Mouse (Mus musculus) 416B (cell line): ENCODE data around the gene Taar7e.
"Not testable (repeated sequence)": the region's sequence is repeated elsewhere in the genome, so short reads cannot be mapped to it uniquely, and the experiment has no call there.

Source experiments
- DNase-seq: peaks from one replicate; pipeline ENCODE4 v3.0.0; 2011; ENCODE audit warnings: low read depth

Taar7e gene

DNA sequence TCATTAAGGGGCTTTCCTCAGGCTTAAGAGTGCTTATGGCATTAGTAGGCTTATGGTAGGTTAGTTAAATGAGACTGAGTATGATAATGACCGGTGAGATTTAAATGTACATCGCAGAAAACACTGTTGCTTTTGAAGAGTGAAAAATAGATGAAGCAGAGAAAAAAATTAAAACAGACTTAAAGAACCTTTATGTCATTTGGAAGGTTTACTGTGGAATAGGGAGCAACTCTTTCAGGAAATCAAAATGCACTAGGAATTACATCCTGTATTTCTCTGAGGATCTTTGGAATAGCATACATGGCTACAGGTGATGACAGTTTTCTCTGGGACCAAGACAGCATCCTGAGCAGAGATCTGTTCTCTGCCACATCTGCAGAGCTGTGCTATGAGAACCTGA, at the start of gene Taar7e:
Gene Taar7e, plus strand, starts transcription at position 301 of the 400 bp plus-strand sequence.
- no peak for DNase-seq

DNA sequence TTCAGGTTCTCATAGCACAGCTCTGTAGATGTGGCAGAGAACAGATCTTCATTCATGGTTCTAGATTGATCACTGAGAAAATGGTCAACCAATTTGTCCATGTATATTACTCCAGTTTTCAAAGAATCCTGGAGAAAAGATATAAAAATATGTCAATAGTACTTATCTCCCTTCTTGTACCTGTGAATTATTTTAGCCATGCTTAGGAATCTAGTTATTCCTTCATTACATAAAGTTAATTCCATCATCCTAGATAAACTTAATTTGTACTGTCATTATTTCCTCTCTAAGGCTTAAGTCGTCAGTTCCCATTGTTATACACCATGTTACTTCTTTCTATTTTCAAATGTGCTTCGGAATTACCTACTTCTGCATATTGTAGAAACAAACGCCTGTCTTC, 44.0 kb upstream of the Taar7e start, which contains the start of gene Taar7a:
Gene Taar7a, minus strand, starts transcription at position 101 of the 400 bp plus-strand sequence.
- DNase-seq: no peak

DNA sequence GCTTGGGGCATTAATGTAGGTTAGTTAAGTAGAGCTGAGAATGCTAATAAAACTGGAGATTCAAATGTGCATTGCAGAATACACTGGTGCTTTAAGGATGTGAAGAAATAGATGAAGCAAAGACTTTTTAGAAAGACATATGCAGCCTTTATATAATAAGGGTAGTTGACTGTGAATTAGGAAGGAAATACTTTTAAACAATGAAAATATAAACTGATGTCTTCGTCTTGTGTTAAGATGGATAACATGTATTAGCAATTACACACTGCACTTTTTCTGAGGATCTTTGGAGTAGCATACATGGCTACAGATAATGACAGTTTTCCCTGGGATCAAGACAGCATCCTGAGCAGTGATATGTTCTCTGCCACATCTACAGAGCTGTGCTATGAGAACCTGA, 37.8 kb upstream of the Taar7e start, which contains the start of gene Taar7b:
Gene Taar7b, plus strand, starts transcription at position 301 of the 400 bp plus-strand sequence.
- no peak for DNase-seq

DNA sequence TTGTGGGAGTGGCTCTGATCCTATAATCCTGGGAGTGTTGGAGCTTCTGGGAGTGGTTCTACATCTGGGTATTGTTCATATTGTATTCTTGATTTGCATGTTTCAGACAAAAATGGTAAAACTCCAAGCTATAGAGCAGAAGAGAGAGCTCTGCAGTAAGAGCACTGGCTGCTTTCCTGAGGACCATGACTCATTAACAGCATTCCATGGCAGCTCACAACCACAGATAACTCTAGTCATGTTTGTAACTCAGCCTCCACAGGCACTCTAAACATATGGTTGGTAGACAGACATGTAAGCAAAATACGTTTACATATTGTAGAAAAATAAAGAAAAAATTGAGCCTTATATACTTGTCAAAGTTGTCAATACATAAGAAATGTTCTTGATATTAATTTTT, 31.0 kb upstream of the Taar7e start:
- no peak for DNase-seq

DNA sequence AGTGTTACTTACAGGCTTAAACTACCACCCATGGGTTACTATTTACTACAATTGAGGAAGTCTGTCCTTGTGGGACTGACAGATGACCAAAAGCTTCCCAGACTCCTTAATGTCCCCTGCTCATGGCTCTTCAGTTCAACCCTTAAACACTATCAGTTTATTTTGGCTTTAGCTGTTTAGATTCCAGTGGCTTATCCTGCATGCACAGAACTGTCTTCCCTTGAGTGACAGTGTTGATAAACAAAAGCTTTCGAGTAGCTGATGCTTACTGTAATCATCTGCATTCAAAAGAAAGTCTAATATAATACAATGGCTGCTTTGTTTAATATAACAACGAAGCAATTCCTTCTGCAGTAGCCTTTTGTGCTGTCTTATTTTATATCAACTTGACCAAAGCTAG, 30.4 kb upstream of the Taar7e start:
- no peak for DNase-seq

DNA sequence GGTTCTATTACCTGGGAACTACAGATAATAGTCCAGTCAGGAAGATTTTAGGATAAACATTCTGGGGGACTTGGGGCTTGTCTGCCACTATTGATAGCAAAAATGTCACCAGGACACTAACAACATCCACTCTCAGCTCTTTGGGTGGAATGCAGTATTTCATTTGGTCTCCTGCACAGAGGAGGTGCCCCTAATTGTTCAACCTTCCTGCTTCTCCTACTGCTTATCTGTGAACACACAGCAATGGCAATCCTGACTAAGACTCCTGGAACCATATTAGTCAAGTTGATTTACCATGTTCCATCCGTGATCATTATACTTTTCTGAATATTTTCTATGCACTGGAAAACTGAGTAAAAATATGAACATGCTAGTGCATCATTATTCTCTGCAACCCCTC, 29.3 kb upstream of the Taar7e start:
- DNase-seq: no peak

DNA sequence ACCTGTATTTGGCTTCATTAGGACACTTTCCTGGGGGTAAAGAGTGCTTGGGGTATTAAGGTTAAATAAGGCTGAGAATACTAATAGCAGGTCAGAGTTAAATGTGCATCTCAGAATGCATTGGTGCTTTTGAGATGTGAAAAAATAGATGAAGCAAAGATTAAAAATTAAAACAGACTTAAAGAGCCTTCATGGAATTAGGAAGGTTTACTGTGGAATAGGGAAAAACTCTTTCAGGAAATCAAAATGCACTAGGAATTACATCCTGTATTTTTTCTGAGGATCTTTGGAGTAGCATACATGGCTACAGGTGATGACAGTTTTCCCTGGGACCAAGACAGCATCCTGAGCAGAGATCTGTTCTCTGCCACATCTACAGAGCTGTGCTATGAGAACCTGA, 10.5 kb upstream of the Taar7e start, which contains the start of gene Taar7d:
Gene Taar7d, plus strand, starts transcription at position 301 of the 400 bp plus-strand sequence.
- DNase-seq: no peak

DNA sequence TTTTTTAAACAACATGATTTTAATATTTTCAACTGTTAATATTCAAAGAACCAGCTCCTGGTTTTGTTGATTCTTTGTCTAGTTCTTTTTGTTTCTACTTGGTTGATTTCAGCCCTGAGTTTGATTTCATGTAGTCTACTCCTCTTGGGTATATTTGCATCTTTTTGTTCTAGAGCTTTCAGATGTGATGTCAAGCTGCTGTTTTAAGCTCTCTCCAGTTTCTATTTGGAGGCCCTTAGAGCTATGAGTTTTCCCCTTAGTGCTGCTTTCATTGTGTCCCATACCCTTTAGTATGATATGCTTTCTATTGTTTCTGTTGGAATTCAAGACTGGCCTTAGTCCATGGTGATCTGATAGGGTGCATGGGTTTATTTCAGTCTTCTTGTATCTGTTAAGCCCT, 6.1 kb upstream of the Taar7e start:
- no peak for DNase-seq

DNA sequence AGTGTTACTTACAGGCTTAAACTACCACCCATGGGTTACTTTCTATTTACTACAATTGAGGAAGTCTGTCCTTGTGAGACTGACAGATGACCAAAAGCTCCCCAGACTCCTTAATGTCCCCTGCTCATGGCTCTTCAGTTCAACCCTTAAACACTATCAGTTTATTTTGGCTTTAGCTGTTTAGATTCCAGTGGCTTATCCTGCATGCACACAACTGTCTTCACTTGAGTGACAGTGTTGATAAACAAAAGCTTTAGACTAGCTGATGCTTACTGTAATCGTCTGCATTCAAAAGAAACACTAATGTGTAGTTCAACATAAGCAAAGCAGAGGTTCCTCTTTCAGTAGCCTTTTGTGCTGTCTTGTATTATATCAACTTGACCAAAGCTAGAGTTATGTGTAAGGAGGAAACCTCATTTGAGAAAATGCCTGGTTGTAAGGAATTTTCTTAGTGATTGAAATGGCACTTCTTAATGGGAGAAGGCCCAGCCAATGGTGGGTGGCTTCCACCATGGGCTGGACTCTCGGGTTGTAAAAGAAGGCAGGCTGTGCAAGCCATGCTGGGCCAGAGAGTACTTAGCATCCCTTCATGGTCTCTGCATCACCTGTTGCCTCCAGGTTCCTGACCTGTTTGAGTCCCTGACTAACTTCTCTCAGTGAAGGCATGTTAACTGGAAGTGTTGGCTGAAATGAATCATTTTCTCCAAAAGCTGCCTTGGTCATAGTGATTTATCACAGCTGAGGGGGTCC, 2.9 kb downstream of the Taar7e start:
- DNase-seq: no peak

DNA sequence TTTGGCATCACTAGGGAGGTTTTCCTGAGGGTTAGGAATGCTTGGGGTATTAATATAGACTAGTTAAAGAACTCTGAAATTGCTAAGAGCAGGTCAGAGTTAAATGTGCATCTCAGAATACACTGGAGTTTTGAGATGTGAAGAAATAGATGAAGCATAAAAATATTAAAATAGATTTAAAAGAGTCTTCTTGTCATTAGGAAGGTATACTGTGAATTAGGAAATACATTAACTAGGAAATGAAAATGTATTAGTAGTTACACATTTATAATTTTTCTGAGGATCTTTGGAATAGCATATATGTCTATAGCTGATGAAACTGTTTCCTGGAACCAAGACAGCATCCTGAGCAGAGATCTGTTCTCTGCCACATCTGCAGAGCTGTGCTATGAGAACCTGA, 11.8 kb downstream of the Taar7e start, which contains the start of gene Taar7f:
Gene Taar7f, plus strand, starts transcription at position 301 of the 400 bp plus-strand sequence.
- DNase-seq: no peak

DNA sequence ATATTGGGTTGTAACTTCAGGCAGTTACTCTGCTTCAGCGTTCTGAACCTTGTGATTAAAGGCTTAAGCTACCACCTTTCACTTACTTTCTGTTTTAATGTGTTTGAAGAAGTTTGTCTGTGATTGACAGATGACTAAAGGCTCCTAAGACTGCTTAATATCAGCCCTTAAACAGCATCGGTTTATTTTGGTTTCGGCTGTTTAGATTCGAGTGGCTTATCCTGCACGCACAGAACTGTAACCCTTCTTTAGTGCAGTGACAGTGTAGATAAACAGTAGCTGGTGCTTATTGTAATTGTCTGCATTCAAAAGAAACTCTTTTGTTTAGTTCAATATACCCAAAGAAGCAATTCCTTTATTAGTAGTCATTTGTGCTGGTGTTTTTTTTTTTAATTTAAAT, 14.6 kb downstream of the Taar7e start:
- no peak for DNase-seq

DNA sequence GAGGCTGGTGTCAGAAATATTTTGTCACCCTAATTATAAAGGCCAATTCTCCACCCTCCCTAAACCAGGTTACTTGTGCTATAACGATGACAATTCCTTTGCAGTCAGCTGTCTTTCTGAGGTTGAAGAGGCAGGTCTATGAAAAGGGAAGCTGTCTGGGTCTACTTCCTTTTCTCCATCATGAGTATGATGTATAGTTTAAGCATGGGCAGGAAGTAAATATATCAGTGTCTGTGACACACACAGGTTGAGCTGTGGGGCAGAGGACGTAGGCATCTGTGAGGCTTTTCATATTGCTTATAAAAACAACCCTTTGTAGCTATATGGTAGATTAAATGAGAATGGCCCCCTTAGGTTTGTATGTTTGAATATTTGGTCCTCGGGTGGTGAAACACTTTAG, 21.6 kb downstream of the Taar7e start:
- DNase-seq: no peak

DNA sequence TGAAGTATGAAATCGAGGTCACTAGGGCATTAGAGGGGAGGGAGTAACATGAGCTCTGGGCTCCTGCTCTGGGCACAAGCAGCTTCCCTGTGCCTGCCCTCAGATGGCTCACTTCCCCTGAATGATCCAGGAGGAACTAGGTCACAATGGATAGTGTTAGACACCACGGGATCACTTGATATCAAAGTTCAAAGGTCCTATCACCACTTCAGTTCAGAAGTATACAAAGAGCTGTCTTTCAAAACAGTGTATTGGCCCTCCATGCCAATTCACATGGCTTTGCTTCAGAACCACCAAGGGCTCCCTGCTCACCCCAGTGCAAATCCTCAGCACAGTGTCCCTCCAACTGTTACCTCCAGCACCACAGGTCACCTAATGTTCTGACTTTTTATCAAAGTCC, 37.3 kb downstream of the Taar7e start:
- DNase-seq: not testable (repeated sequence)

DNA sequence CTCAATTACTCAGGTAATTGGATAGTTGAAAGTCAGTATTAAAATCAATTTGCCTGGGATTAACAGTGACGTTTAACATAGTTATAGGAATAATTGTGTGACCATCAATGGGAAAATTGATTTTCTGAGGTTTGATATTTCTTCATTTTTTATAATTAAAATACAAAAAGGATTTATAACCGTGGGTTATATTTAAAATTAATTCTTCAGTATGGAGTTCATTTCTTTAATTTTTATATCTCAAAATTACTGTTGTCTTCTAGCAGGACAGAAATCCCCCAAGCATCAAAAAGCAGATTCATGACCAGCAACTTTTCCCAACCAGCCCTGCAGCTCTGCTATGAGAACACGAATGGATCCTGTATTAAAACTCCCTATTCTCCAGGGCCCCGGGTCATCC, 38.8 kb downstream of the Taar7e start, which contains the start of gene Taar8a:
Gene Taar8a, plus strand, starts transcription at position 301 of the 400 bp plus-strand sequence.
- not testable (repeated sequence) for DNase-seq

DNA sequence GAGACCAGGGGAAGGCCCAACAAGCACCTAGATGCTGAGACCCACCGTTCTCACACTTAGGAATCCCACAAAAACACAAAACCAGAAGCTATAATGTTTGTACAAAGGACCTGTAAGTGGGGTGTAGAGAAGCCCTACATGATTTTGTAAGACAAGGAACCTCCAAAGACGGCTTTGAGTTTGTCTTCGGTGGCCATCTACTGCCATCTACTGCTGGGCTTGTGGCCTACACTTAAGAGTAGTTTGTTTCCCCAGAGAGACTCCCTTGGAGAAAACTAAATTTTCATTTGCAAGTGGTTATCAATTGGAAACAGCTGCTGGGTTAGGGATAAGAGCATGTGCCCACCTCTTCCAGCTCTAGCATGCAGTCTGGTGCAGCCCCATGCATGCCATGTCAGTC, 42.8 kb downstream of the Taar7e start:
- DNase-seq: peak; percentile 65

DNA sequence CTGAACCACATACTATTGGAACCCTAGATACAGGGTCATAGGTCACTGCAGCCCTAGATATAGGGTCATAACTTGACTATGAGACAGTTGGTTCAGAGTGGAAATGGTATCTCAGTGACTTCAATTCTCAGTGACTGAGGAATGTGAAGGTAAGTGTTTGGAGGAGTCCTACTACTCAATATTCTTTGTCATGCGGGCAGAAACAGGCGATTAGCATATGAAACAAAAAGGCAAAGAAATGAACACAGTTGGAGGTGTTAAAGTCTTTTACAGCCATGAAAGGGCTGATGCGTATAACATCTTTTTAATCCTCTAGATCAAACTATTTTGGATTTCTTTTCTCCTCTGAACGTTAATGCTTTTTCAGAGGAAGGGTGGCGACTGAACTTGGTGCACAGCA, 48.5 kb downstream of the Taar7e start:
- no peak for DNase-seq

DNA sequence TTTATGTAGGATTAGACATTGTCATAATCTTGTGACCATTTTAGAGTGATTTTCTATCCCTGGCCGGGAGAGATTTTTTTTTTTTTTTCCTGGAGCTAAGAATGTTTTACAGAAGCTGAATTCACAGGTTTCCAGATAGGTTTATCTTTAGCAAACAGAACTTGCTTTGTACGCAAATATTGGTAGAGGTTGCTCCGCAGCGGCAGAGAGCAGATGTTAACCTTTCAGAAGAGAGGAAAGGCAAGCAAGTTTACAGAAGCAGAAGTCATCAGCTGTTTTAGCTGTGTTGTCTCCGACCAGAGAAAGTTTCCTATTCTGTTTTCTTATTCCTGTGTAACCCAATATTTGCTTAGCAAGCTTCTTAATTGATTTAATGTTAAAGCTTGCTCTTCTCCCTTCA, 49.1 kb downstream of the Taar7e start:
- DNase-seq: no peak

DNA sequence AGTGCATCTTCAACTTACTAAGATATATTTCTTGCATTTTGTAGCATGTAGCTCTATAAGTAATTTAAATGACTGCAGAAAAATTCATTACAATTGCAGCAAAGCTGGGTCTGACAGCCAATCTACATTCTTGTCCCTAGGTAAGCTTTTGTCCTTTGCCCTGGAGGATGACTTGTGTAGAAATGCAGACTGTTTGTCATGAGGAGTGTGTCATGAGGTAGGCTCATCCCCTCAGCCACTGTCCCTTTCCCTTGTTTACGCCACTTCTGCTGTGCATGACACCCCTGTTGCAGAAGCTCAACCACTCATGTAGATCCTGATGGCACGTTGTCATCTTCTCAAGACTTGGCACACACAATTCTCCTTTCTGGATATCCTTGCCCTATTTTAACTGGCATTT, 49.8 kb downstream of the Taar7e start:
- no peak for DNase-seq
